Mouse (Mus musculus) CH12.LX (cell line): Measurements from ENCODE around the gene Zdhhc18. TPM values are rescaled to one million over a fixed set of nuclear protein-coding genes. Genes with fewer than 3 reads are reported as not detected.
A peak's percentile ranks its signal among the peaks of the same experiment; 100 is the strongest.

Experiments
- DNase-seq: peaks from one replicate; pipeline ENCODE4 v3.0.0-alpha.2; 2013; ENCODE audit errors: extremely low read depth
- H3K27ac ChIP-seq: 2 replicates; pipeline ENCODE4 v1.5.1; 2012; ENCODE audit warnings: low read depth, mild to moderate bottlenecking, control low read depth, moderate library complexity; ENCODE audit not compliant: insufficient read depth
- H3K27me3 ChIP-seq: replicated peaks from 2 replicates; pipeline ENCODE3; 2012; ENCODE audit warnings: inconsistent platforms
- H3K36me3 ChIP-seq, 2 experiments: replicated peaks in 1 of 2; 2 replicates each; pipeline versions ENCODE3 to v1.6.1; 2012; ENCODE audit warnings: inconsistent platforms in 1 of 2, low read length in 1 of 2, mild to moderate bottlenecking in 1 of 2, mixed read lengths in 1 of 2, moderate library complexity in 1 of 2; ENCODE audit not compliant: control insufficient read depth in 1 of 2, insufficient read depth in 1 of 2
- H3K4me1 ChIP-seq, 2 experiments: 2 replicates each; pipeline ENCODE4 v1.6.1; 2012; ENCODE audit warnings: inconsistent platforms in 1 of 2, moderate library complexity in 1 of 2; ENCODE audit not compliant: insufficient read depth in 2 of 2, control insufficient read depth in 1 of 2
- H3K4me2 ChIP-seq: 2 replicates; pipeline ENCODE4 v1.6.1; 2012; ENCODE audit warnings: low read depth, mild to moderate bottlenecking, control low read depth; ENCODE audit not compliant: poor library complexity, insufficient read depth, severe bottlenecking
- H3K4me3 ChIP-seq, 3 experiments: fragments of 150-350 bp in 1 of 3; sonication (generic) in 1 of 3; replicated peaks in 1 of 3; 2 replicates each; pipeline versions ENCODE3 to v1.5.1; 2011 to 2012; ENCODE audit warnings: low read depth in 2 of 3, low read length in 2 of 3, mild to moderate bottlenecking in 2 of 3, moderate library complexity in 2 of 3, control low read depth in 1 of 3, improper control_type of control experiment in 1 of 3, inconsistent platforms in 1 of 3, mixed read lengths in 1 of 3; ENCODE audit not compliant: poor library complexity in 1 of 3
- H3K79me2 ChIP-seq: replicated peaks from 2 replicates; pipeline ENCODE4 v1.6.1; 2012; ENCODE audit warnings: mild to moderate bottlenecking, moderate library complexity; ENCODE audit not compliant: control insufficient read depth, poor library complexity, insufficient read depth, severe bottlenecking; ENCODE audit errors: extremely low read depth
- H3K9ac ChIP-seq: 2 replicates; pipeline ENCODE4 v1.6.1; 2012; ENCODE audit warnings: low read depth, mild to moderate bottlenecking, control low read depth, moderate library complexity; ENCODE audit not compliant: insufficient read depth
- H3K9me3 ChIP-seq: replicated peaks from 2 replicates; pipeline ENCODE3; 2012; ENCODE audit warnings: low read length, inconsistent platforms, mixed read lengths
- BHLHE40 ChIP-seq: IDR thresholded peaks from 2 replicates; pipeline ENCODE4 v1.6.1; 2011; ENCODE audit warnings: mild to moderate bottlenecking, low read depth, low read length, improper control_type of control experiment
- CHD2 ChIP-seq: IDR thresholded peaks from 2 replicates; pipeline ENCODE4 v1.6.1; 2011; ENCODE audit warnings: low read length, improper control_type of control experiment
- ETS1 ChIP-seq: conservative IDR thresholded peaks from 2 replicates; pipeline ENCODE4 v1.6.1; 2012; ENCODE audit warnings: low read depth, mild to moderate bottlenecking, inconsistent platforms, low read length, improper control_type of control experiment, moderate library complexity
- GABPA ChIP-seq: IDR thresholded peaks from 2 replicates; pipeline ENCODE4 v1.6.1; 2012; ENCODE audit warnings: low read depth, low read length, improper control_type of control experiment, inconsistent platforms; ENCODE audit not compliant: insufficient replicate concordance
- JUN ChIP-seq: IDR thresholded peaks from 2 replicates; pipeline ENCODE4 v1.6.1; 2011; ENCODE audit warnings: low read depth, mild to moderate bottlenecking, low read length, improper control_type of control experiment, moderate library complexity; ENCODE audit not compliant: insufficient read depth
- JUND ChIP-seq: conservative IDR thresholded peaks from 2 replicates; pipeline ENCODE4 v1.6.1; 2011; ENCODE audit warnings: low read depth, low read length, improper control_type of control experiment
- KAT2A ChIP-seq: IDR thresholded peaks from 2 replicates; pipeline ENCODE4 v1.6.1; 2012; ENCODE audit warnings: low read length, improper control_type of control experiment, inconsistent platforms; ENCODE audit not compliant: insufficient replicate concordance
- MYC ChIP-seq: IDR thresholded peaks from 2 replicates; pipeline ENCODE4 v1.6.1; 2011; ENCODE audit warnings: low read depth, mild to moderate bottlenecking, improper control_type of control experiment, low read length
- NELFE ChIP-seq: IDR thresholded peaks from 2 replicates; pipeline ENCODE4 v1.6.1; 2011; ENCODE audit warnings: low read depth, low read length, improper control_type of control experiment
- PAX5 ChIP-seq: IDR thresholded peaks from 2 replicates; pipeline ENCODE4 v1.6.1; 2012; ENCODE audit warnings: low read length, inconsistent platforms, mixed read lengths
- UBTF ChIP-seq: IDR thresholded peaks from 2 replicates; pipeline ENCODE4 v1.6.1; 2012; ENCODE audit warnings: low read depth, mild to moderate bottlenecking, inconsistent platforms, low read length, improper control_type of control experiment, moderate library complexity
- ZC3H11A ChIP-seq: IDR thresholded peaks from 2 replicates; pipeline ENCODE4 v1.6.1; 2012; ENCODE audit warnings: low read depth, mild to moderate bottlenecking, inconsistent platforms, low read length, improper control_type of control experiment
- ZKSCAN1 ChIP-seq: IDR thresholded peaks from 2 replicates; pipeline ENCODE4 v1.6.1; 2012; ENCODE audit warnings: low read depth, inconsistent platforms, low read length, improper control_type of control experiment, borderline replicate concordance
- ZMIZ1 ChIP-seq: IDR thresholded peaks from 2 replicates; pipeline ENCODE4 v1.6.1; 2012; ENCODE audit warnings: low read depth, mild to moderate bottlenecking, inconsistent platforms, low read length, improper control_type of control experiment
- ZNF384 ChIP-seq: IDR thresholded peaks from 2 replicates; pipeline ENCODE4 v1.6.1; 2012; ENCODE audit warnings: low read depth, low read length, improper control_type of control experiment, inconsistent platforms
- dilution Hi-C: fragments of 300-500 bp; cut with MboI; formaldehyde crosslinking; loops from 2 replicates; pipeline ENCODE4 v1.14.3; 2020; ENCODE audit warnings: low sequenced_read_pairs; ENCODE audit not compliant: extremely low pct_unique_long_range_greater_than_20kb, extremely low pct_ligation_motif_present
- in situ Hi-C: fragments of 300-500 bp; cut with MboI; formaldehyde crosslinking; loops from 3 replicates; pipeline ENCODE4 v1.14.3; 2019; ENCODE audit warnings: low sequenced_read_pairs, low pct_ligation_motif_present, low pct_unique_long_range_greater_than_20kb, mixed read lengths
- polyA plus RNA-seq: library from polyadenylated mRNA; unstranded; fragments of >175 nt; gene quantifications from 2 replicates; pipeline ENCODE4 v1.2.1, GENCODE M21; 2012; ENCODE audit warnings: low read depth; ENCODE audit not compliant: insufficient read length
- total RNA-seq, 2 experiments: library from RNA; depleted of rRNA; stranded (reverse); fragments of 300-350 nt in 1 of 2; fragments of >200 nt in 1 of 2; gene quantifications; 2 replicates each; pipeline ENCODE4 v1.2.3; 2012 to 2014

The Zdhhc18 gene
- total and polyA plus RNA-seq, 3 experiments = 15.9 to 31.0 (median 24.3) TPM

DNA sequence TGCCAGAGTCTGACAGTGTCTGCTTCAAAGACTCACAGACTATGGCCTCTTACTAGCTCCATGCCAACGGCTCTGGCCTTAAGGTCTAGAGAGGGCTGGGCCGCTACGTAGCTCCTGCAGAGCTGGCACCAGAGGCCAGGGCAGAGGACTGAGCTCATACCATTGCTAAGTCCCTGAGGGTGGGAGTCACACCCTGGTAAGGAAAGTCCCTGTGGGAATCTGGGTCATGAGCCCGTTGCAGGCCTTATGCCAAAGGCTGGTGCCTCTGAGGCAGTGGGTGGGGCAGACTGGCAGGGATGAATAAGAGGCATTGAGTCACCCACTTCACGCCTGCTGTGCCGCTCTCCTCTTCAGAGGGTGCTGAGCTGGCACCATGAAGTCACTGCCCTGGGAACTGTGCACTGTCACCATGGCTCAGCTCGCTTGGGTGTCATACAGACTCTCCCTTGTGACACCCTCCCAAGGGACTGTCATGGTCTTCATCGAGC, 35.6 kb downstream of the Zdhhc18 start:
- no peak for TF ChIP-seq JUN
- 0 out of 2 replicates have a peak, but pooled peaks have one; percentile 45 for TF ChIP-seq KAT2A
- TF ChIP-seq ZC3H11A = no peak
- no peak for TF ChIP-seq CHD2
- TF ChIP-seq UBTF = no peak
- TF ChIP-seq ZNF384 = no peak
- TF ChIP-seq ETS1 = peak; percentile 38
- no peak for TF ChIP-seq BHLHE40
- no peak for TF ChIP-seq NELFE
- TF ChIP-seq ZMIZ1 = no peak
- TF ChIP-seq, all 38 proteins: peak for 2
- no peak for DNase-seq
- Histone ChIP-seq H3K36me3 (peaks cover 28 to 85% of the 10 kb centered on the region in 2 experiments), H3K4me2 (no peak overlapping the region), H3K27me3 (no peaks in the 10 kb centered on the region), H3K79me2 (no peaks in the 10 kb centered on the region), H3K9ac (no peak overlapping the region), H3K9me3 (peaks cover 19% of the 10 kb centered on the region), H3K4me3 (peak overlapping the region in 1 of 3 experiments; percentile 1), H3K4me1 (peaks cover 27 to 53% of the 10 kb centered on the region in 2 experiments), H3K27ac (peak overlapping the region; percentile 39; the same call in 1 of the 2 replicates)
- in situ Hi-C loops (no loop called here), dilution Hi-C loops (no loop called here)

DNA sequence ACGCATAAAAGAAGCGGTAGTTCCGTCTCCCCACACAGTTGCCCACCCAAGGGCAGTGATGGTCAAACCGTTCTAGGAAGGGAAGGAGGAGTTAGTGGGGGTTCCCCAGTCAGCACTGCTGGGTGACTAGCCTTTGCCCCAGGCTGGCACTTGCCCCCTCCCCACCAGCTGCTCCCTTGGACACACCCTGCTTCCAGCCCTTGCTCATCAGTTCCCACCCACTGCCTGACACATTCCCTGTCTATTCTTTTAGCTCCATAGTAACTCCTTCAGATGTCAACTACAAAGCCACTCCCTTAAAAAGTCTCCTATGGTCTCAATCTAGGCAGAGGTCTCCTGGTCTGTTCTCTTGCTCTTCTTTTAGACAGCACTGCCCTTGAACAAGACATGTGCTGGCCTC, 36.1 kb downstream of the Zdhhc18 start:
- no peak overlapping the region for H3K4me3 ChIP-seq
- no peak for TF ChIP-seq ZNF384
- TF ChIP-seq ZKSCAN1 = no peak
- no peak for TF ChIP-seq MYC
- TF ChIP-seq GABPA = no peak
- TF ChIP-seq JUND = no peak
- TF ChIP-seq PAX5 = no peak
- peaks cover 28 to 87% of the 10 kb centered on the region in 2 experiments for H3K36me3 ChIP-seq
- in situ Hi-C loops (no loop called here), dilution Hi-C loops (no loop called here)
- DNase-seq = no peak
- H3K4me1 ChIP-seq = peaks cover 27 to 53% of the 10 kb centered on the region in 2 experiments
- H3K4me2 ChIP-seq = no peak overlapping the region
- no peaks in the 10 kb centered on the region for H3K79me2 ChIP-seq
- peaks cover 19% of the 10 kb centered on the region for H3K9me3 ChIP-seq
- no peak overlapping the region for H3K9ac ChIP-seq
- H3K27ac ChIP-seq = peak overlapping the region; percentile 39; the same call in 1 of the 2 replicates
- H3K27me3 ChIP-seq = no peaks in the 10 kb centered on the region
